Mouse (Mus musculus): ENCODE measurements around the gene Alpk1.

DNA sequence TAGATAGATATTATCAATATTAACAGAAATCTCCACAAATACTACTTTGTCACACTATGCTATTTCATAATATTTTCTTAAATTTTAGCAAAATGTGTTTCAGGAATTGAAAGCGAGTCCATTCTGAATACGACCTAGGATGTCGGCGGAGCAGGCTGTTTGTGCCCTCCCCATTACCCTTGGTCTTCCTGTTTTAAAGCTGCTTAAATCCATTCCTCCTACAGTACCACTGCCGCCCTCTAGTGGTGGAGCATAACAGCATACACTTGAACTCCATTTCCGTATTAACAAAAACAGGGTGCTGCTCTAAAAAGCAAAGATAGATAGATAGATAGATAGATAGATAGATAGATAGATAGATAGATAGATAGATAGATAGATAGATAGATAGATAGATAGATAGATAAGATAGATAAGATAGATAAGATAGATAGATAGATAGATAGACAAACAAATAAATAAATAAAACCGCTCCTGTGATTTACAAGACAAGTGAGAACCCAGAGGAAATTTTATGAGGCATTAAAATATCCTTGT lies 17.2 kb downstream of the Alpk1 start:
- TF ChIP-seq POLR2A (IDR thresholded peaks at IDR 0.05; ENCODE audit: low read depth, low read length) (no peak), CTCF (IDR thresholded peaks at IDR 0.05; ENCODE audit: extremely low read depth, insufficient read depth, insufficient read length, insufficient replicate concordance) (peak; percentile 32; the same call in 1 of the 2 replicates)
